Mouse (Mus musculus): ENCODE results near the gene Pakap.

DNA sequence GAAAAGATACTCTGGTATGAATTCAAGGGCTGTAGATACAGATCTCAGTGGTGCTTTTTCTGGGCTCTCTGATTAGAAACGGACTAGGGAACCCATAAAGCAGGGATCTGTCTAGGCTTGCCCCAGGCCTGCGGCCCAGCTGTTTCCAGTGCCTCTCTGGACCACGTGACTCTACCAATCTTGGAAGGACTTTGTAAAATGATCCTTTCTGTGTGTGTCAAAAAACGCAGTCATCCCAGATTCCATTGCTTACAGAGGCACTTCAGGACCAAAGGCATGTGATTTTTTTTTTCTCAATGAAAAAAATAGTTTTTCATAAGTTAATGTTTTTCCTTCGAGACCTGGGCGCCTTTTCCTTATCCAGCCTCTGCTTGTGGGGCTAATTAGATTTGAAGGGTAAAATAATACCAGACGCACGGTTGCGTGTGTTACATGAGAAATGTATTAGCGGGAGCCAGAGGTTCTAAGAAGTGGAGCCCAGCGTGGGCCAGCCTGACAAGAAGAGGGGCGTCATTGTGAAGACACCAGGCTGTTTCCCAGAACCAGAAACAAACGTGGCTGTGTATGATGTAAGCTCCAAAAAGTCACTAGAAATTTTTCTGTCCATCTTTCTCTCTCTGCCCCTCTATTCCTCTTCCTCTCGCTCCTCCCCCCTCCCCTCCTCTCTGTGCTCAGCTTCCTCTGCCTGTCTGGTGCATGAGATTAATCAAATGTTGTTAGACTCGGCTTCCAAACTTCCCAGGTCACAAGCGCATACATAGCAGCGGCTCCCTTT, 43.5 kb downstream of the Pakap start:
- TF ChIP-seq POLR2A (IDR thresholded peaks at IDR 0.05; ENCODE audit: borderline replicate concordance, insufficient read depth, low read length) = no peak
- no peak for TF ChIP-seq CTCF (IDR thresholded peaks at IDR 0.05; ENCODE audit: borderline replicate concordance, insufficient read depth, low read depth, low read length)

All from cerebellum, adult 2 months (tissue).